In the genomic region with DNA sequence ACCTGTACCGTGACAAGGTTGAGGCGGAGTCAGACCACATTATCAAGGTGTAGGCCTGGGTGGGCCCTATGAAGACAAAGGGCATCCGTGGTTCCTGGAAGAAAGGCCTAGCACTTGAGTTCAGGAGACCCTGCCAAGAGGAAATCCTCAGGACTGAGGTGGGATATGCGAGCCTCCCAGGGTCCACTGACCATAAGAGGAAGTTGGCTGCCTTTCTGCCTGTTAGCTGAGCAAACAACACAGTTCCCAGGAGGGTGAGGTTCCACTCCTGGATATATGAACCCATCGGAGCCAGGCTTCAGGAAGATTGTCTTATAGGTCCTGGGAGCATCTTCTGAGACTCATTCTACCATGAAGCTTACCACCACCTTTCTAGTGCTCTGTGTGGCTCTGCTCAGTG, we compare ENCODE assay signal across 29 mouse cellular contexts. TPM values are rescaled to one million over a fixed set of nuclear protein-coding genes. Genes with fewer than 3 reads are reported as not detected.
DNase-seq lines count a peak whose midpoint lies in the region; ATAC-seq and TF ChIP-seq lines count a peak whose summit lies in the region.
"Had no signal": no experiment of that assay in that cellular context is flagged by ENCODE, and none has a peak within 500 bp of the region (broad histone marks: within the 10 kb centered on the region; RNA-seq: fewer than 3 reads in every experiment).

Gene Scgb3a1 (plus strand): TSS at position 301 of the 400 bp plus-strand sequence.

- DNase-seq in intestine, embryonic 14.5 days (ENCODE audit: low spot score): peak; percentile 43
- no peak for DNase-seq in midbrain, postnatal 0 days (ENCODE audit: low spot score)
- no peak for DNase-seq in ovary, postnatal 10 days (ENCODE audit: low spot score)
- DNase-seq: adrenal gland, adult 2 months; cerebellum, adult 11 months; cerebellum, adult 9-11 months; gastrocnemius, postnatal 36 days; heart, postnatal 36 days; kidney, adult 11 months; kidney, postnatal 36 days; layer of hippocampus, adult 9-11 months; left cerebral cortex, postnatal 4 days; liver; thymus, postnatal 25 days had no signal

- no peaks in the 10 kb centered on the region for H3K79me2 ChIP-seq in myocyte (ENCODE audit: control insufficient read depth, insufficient read depth)

- ATAC-seq in intestine, embryonic 14.5 days (replicated peaks; ENCODE audit: low FRiP score, low TSS enrichment, low read depth): no peak
- ATAC-seq in intestine, embryonic 16.5 days: no peak
- 0 out of 2 replicates have a peak, but pooled peaks have one; percentile 9 for ATAC-seq in midbrain, embryonic 13.5 days
- ATAC-seq in midbrain, postnatal 0 days (ENCODE audit: low FRiP score): no peak
- ATAC-seq in granulocyte monocyte progenitor cell, adult 5-6 weeks (replicated peaks; ENCODE audit: poor library complexity, severe bottlenecking): 0 out of 2 replicates have a peak, but pooled peaks have one; percentile 17

- no peaks in the 10 kb centered on the region for H3K27me3 ChIP-seq in intestine, embryonic 14.5 days (replicated peaks; ENCODE audit: control insufficient read depth, insufficient read depth, low read length)
- no peaks in the 10 kb centered on the region for H3K27me3 ChIP-seq in intestine, embryonic 16.5 days (replicated peaks; ENCODE audit: control insufficient read depth, insufficient read depth, low read length)
- no peaks in the 10 kb centered on the region for H3K27me3 ChIP-seq in midbrain, embryonic 13.5 days
- no peaks in the 10 kb centered on the region for H3K27me3 ChIP-seq in midbrain, postnatal 0 days (ENCODE audit: insufficient read depth, low read length)
- no peaks in the 10 kb centered on the region for H3K27me3 ChIP-seq in myocyte (ENCODE audit: control insufficient read depth, insufficient read depth, insufficient read length)
- H3K27me3 ChIP-seq: hindbrain, embryonic 15.5 days; kidney, embryonic 15.5 days; liver, embryonic 15.5 days; neural tube, embryonic 15.5 days had no signal

- TF ChIP-seq POLR2A in myocyte (IDR thresholded peaks at IDR 0.05; ENCODE audit: insufficient read length, low read depth): no peak

- H3K27ac ChIP-seq in intestine, embryonic 14.5 days (ENCODE audit: low read depth): no peak within 1 kb of the TSS
- no peak within 1 kb of the TSS for H3K27ac ChIP-seq in intestine, embryonic 16.5 days (ENCODE audit: low read length)
- H3K27ac ChIP-seq in midbrain, embryonic 13.5 days: no peak within 1 kb of the TSS
- no peak within 1 kb of the TSS for H3K27ac ChIP-seq in midbrain, postnatal 0 days (ENCODE audit: low read depth, low read length)
- H3K27ac ChIP-seq: embryonic facial prominence, embryonic 10.5 days; hindbrain, embryonic 15.5 days; kidney, embryonic 15.5 days; left cerebral cortex, adult 2 months; liver, embryonic 15.5 days; neural tube, embryonic 15.5 days had no signal

- H3K9ac ChIP-seq in intestine, embryonic 14.5 days (ENCODE audit: low read length): no peak within 1 kb of the TSS
- no peak within 1 kb of the TSS for H3K9ac ChIP-seq in intestine, embryonic 16.5 days (ENCODE audit: low read depth, low read length)
- no peak within 1 kb of the TSS for H3K9ac ChIP-seq in midbrain, embryonic 13.5 days (replicated peaks)
- no peak within 1 kb of the TSS for H3K9ac ChIP-seq in midbrain, postnatal 0 days (replicated peaks; ENCODE audit: low read length, poor library complexity, severe bottlenecking)
- H3K9ac ChIP-seq: hindbrain, embryonic 15.5 days; kidney, embryonic 15.5 days; liver, embryonic 15.5 days; neural tube, embryonic 15.5 days had no signal

- no peaks in the 10 kb centered on the region for H3K4me1 ChIP-seq in intestine, embryonic 14.5 days (replicated peaks; ENCODE audit: control insufficient read depth, insufficient read depth, low read length)
- peaks cover 6% of the 10 kb centered on the region; the same call in 1 of the 2 replicates for H3K4me1 ChIP-seq in intestine, embryonic 16.5 days (ENCODE audit: control insufficient read depth, insufficient read depth, low read length)
- no peaks in the 10 kb centered on the region for H3K4me1 ChIP-seq in midbrain, embryonic 13.5 days (replicated peaks)
- no peaks in the 10 kb centered on the region for H3K4me1 ChIP-seq in midbrain, postnatal 0 days (ENCODE audit: insufficient read depth, low read length)
- H3K4me1 ChIP-seq: embryonic facial prominence, embryonic 10.5 days; hindbrain, embryonic 15.5 days; kidney, embryonic 15.5 days; neural tube, embryonic 15.5 days had no signal

- TF ChIP-seq CTCF in midbrain, postnatal 0 days (IDR thresholded peaks at IDR 0.05): no peak

- H3ac ChIP-seq in myocyte (ENCODE audit: control insufficient read depth, insufficient read length): no peak within 1 kb of the TSS

- 82% methylated on average over 5 of the region's 5 CpGs for WGBS in intestine, embryonic 14.5 days
- 77% methylated on average over 5 of the region's 5 CpGs for WGBS in intestine, embryonic 16.5 days
- 89% methylated on average over 5 of the region's 5 CpGs for WGBS in midbrain, embryonic 13.5 days
- WGBS in midbrain, postnatal 0 days: 89% methylated on average over 5 of the region's 5 CpGs

- no peaks in the 10 kb centered on the region for H3K36me3 ChIP-seq in intestine, embryonic 14.5 days (ENCODE audit: control insufficient read depth, insufficient read depth, low read length)
- H3K36me3 ChIP-seq in intestine, embryonic 16.5 days (ENCODE audit: control insufficient read depth, insufficient read depth, low read length): peaks cover under 1% of the 10 kb centered on the region; the same call in 1 of the 2 replicates
- H3K36me3 ChIP-seq in midbrain, embryonic 13.5 days: peaks cover under 1% of the 10 kb centered on the region; the same call in 1 of the 2 replicates
- no peaks in the 10 kb centered on the region for H3K36me3 ChIP-seq in midbrain, postnatal 0 days (ENCODE audit: insufficient read depth, low read length)
- H3K36me3 ChIP-seq in myocyte (ENCODE audit: control insufficient read depth, insufficient read depth): no peaks in the 10 kb centered on the region
- H3K36me3 ChIP-seq: hindbrain, embryonic 15.5 days; neural tube, embryonic 15.5 days had no signal

- H3K4me2 ChIP-seq in intestine, embryonic 14.5 days (ENCODE audit: low read length): no peak within 1 kb of the TSS
- no peak within 1 kb of the TSS for H3K4me2 ChIP-seq in intestine, embryonic 16.5 days (ENCODE audit: low read depth, low read length)
- no peak within 1 kb of the TSS for H3K4me2 ChIP-seq in midbrain, embryonic 13.5 days (replicated peaks)
- no peak within 1 kb of the TSS for H3K4me2 ChIP-seq in midbrain, postnatal 0 days (ENCODE audit: low read depth, low read length, poor library complexity, severe bottlenecking)
- no peak within 1 kb of the TSS for H3K4me2 ChIP-seq in myocyte (ENCODE audit: low read depth)
- H3K4me2 ChIP-seq: hindbrain, embryonic 15.5 days; kidney, embryonic 15.5 days; liver, embryonic 15.5 days; neural tube, embryonic 15.5 days had no signal

- no peaks in the 10 kb centered on the region for H3K9me3 ChIP-seq in intestine, embryonic 14.5 days (ENCODE audit: control insufficient read depth, low read length)
- H3K9me3 ChIP-seq in intestine, embryonic 16.5 days (ENCODE audit: control insufficient read depth, low read length): no peaks in the 10 kb centered on the region
- no peaks in the 10 kb centered on the region for H3K9me3 ChIP-seq in midbrain, embryonic 13.5 days
- no peaks in the 10 kb centered on the region for H3K9me3 ChIP-seq in midbrain, postnatal 0 days (ENCODE audit: low read length)
- H3K9me3 ChIP-seq: embryonic facial prominence, embryonic 10.5 days; G1E; hindbrain, embryonic 15.5 days; kidney, embryonic 15.5 days; liver, embryonic 15.5 days; megakaryocyte, embryonic 14.5 days; neural tube, embryonic 15.5 days had no signal

- no peak within 1 kb of the TSS for H3K4me3 ChIP-seq in intestine, embryonic 14.5 days (ENCODE audit: low read depth, low read length)
- no peak within 1 kb of the TSS for H3K4me3 ChIP-seq in intestine, embryonic 16.5 days (ENCODE audit: low read length)
- H3K4me3 ChIP-seq in midbrain, embryonic 13.5 days (replicated peaks): no peak within 1 kb of the TSS
- H3K4me3 ChIP-seq in midbrain, postnatal 0 days (ENCODE audit: low read depth, low read length): no peak within 1 kb of the TSS
- no peak within 1 kb of the TSS for H3K4me3 ChIP-seq in myocyte
- H3K4me3 ChIP-seq: embryonic facial prominence, embryonic 10.5 days; hindbrain, embryonic 15.5 days; kidney, embryonic 15.5 days; left cerebral cortex, adult 2 months; liver, embryonic 15.5 days; megakaryocyte, embryonic 14.5 days; neural tube, embryonic 15.5 days had no signal

TF ChIP-seq in myocyte, 11 proteins besides CTCF, POLR2A, EP300 and RAD21:
- TF ChIP-seq POLR2AphosphoS2 (IDR thresholded peaks at IDR 0.05; ENCODE audit: insufficient read length, low read depth) (peak; percentile 24), CEBPB (IDR thresholded peaks at IDR 0.05; ENCODE audit: insufficient read depth, poor library complexity, severe bottlenecking) (no peak), MYOD1 (IDR thresholded peaks at IDR 0.05; ENCODE audit: control insufficient read depth in 1 of 3, insufficient read length in 2 of 3, low read depth in 2 of 3) (no peak), REST (IDR thresholded peaks at IDR 0.05; ENCODE audit: insufficient read depth, insufficient read length) (no peak)
TF ChIP-seq in myocyte: peak in this region for 1.

RNA-seq across cellular contexts. Expression of gene Scgb3a1, which starts in this region (rescaled TPM):
- not detected in 2 replicates for polyA plus RNA-seq in intestine, embryonic 14.5 days (2014; fragmentation: Nextera tagmentation; extraction: Ambion mirVana)
- not detected in 2 replicates for polyA plus RNA-seq in intestine, embryonic 16.5 days (2015; fragmentation: Nextera tagmentation; extraction: Ambion mirVana)
- not detected in 2 replicates for polyA plus RNA-seq in midbrain, embryonic 13.5 days (2015; fragmentation: Nextera tagmentation; extraction: Ambion mirVana)
- not detected in 2 replicates for total RNA-seq in midbrain, postnatal 0 days (2014; rRNA removed)
- polyA plus RNA-seq in midbrain, postnatal 0 days (2015; fragmentation: Nextera tagmentation; extraction: Ambion mirVana): 0.59 TPM in 1 of 2 replicates, not detected in the other
- 0.86 TPM in 1 of 2 replicates, not detected in the other for total RNA-seq in granulocyte monocyte progenitor cell, adult 5-6 weeks (2014; fragmentation: Nextera tagmentation)
- not detected in 2 replicates for total RNA-seq in granulocyte monocyte progenitor cell, adult 5-6 weeks (2017)
- not detected for polyA plus RNA-seq in myocyte (2012; fragmentation: generic; extraction: Trizol)
- total RNA-seq: adrenal gland, adult 2 months; adrenal gland, postnatal 4 days; common myeloid progenitor, adult 5-6 weeks; G1E; gastrocnemius, adult 18-20 months; gastrocnemius, postnatal 36 days; left cerebral cortex, adult 2 months; left cerebral cortex, postnatal 4 days had no signal
- polyA plus RNA-seq: adrenal gland, adult 2 months; embryonic facial prominence, embryonic 10.5 days; G1E; kidney, embryonic 15.5 days; neural tube, embryonic 15.5 days had no signal

Comparison
In these comparisons a context has a peak if more than half of its experiments do, and no peak if none do; other contexts are left out.
1. Peak in DNase-seq in intestine, embryonic 14.5 days; RNA of the gene not detected or under 1 TPM.
2. Peak in ATAC-seq in midbrain, embryonic 13.5 days; RNA of the gene not detected or under 1 TPM.
3. Peak in ATAC-seq in granulocyte monocyte progenitor cell, adult 5-6 weeks; RNA of the gene not detected or under 1 TPM.